Mouse (Mus musculus): ENCODE measurements around the gene Rhox1. TPM values are rescaled to one million over a fixed set of nuclear protein-coding genes. Genes with fewer than 3 reads are reported as not detected.

Gene Rhox1
- polyA plus RNA-seq, 1 experiment: not detected

GRCm38 (mm10) chrX:37168742-37169141, 53.3 kb downstream of the Rhox1 start, which contains the start of gene Akap14:
Akap14 (minus strand) TSS chrX:37168842.
- no peak for TF ChIP-seq POLR2A (IDR thresholded peaks at IDR 0.05; ENCODE audit: extremely low read depth, insufficient read depth, low read length)
- no peak for TF ChIP-seq CTCF (IDR thresholded peaks at IDR 0.05; ENCODE audit: extremely low read depth, insufficient read depth, low read length)
- H3K4me1 ChIP-seq (ENCODE audit: control insufficient read depth, insufficient read depth, low read length): no peaks in the 10 kb centered on the region
- no peak within 1 kb of the TSS for H3K27ac ChIP-seq (ENCODE audit: insufficient read depth, low read length)
- H3K4me3 ChIP-seq (ENCODE audit: insufficient read depth, low read length): no peak within 1 kb of the TSS

GRCm38 (mm10) chrX:37167085-37167484, 55.0 kb downstream of the Rhox1 start:
- H3K27ac ChIP-seq (ENCODE audit: insufficient read depth, low read length): no peak overlapping the region
- TF ChIP-seq POLR2A (IDR thresholded peaks at IDR 0.05; ENCODE audit: extremely low read depth, insufficient read depth, low read length) (no peak), CTCF (IDR thresholded peaks at IDR 0.05; ENCODE audit: extremely low read depth, insufficient read depth, low read length) (peak; percentile 54)
- H3K4me3 ChIP-seq (ENCODE audit: insufficient read depth, low read length): no peak overlapping the region
- H3K4me1 ChIP-seq (ENCODE audit: control insufficient read depth, insufficient read depth, low read length): no peaks in the 10 kb centered on the region

Other genes starting within 250 kb of the Rhox1 start
- 58.4 and 60.1 TPM in 2 replicates for gene Sept6, start 230.5 kb downstream of the Rhox1 start, polyA plus RNA-seq (2012; rRNA removed)
- not detected in 2 replicates for gene Sowahd, start 173.4 kb downstream of the Rhox1 start, polyA plus RNA-seq (2012; rRNA removed)
- 330 TPM in 2 replicates for gene Rpl39, start 136.9 kb downstream of the Rhox1 start, polyA plus RNA-seq (2012; rRNA removed)
- gene Upf3b, start 111.9 kb downstream of the Rhox1 start, polyA plus RNA-seq (2012; rRNA removed): 20.0 and 24.0 TPM in 2 replicates
- gene Nkap, start 95.5 kb downstream of the Rhox1 start, polyA plus RNA-seq (2012; rRNA removed): 4.6 and 4.8 TPM in 2 replicates
- gene Akap14, start 53.4 kb downstream of the Rhox1 start, polyA plus RNA-seq (2012; rRNA removed): 0.08 TPM in 1 of 2 replicates, not detected in the other
- gene Ndufa1, start 31.1 kb downstream of the Rhox1 start, polyA plus RNA-seq (2012; rRNA removed): 473 and 556 TPM in 2 replicates
- gene Rnf113a1, start 31.0 kb downstream of the Rhox1 start, polyA plus RNA-seq (2012; rRNA removed): 7.8 and 8.1 TPM in 2 replicates
- gene Gm9, start 11.2 kb downstream of the Rhox1 start, polyA plus RNA-seq (2012; rRNA removed): not detected in 2 replicates
- not detected in 2 replicates for gene Rhox2a, start 22.7 kb upstream of the Rhox1 start, polyA plus RNA-seq (2012; rRNA removed)
- not detected in 2 replicates for gene Rhox3a, start 27.7 kb upstream of the Rhox1 start, polyA plus RNA-seq (2012; rRNA removed)
- not detected in 2 replicates for gene Rhox4a, start 43.1 kb upstream of the Rhox1 start, polyA plus RNA-seq (2012; rRNA removed)
- gene Rhox3a2, start 157.8 kb upstream of the Rhox1 start, polyA plus RNA-seq (2012; rRNA removed): not detected in 2 replicates
- gene Rhox4a2, start 168.6 kb upstream of the Rhox1 start, polyA plus RNA-seq (2012; rRNA removed): not detected in 2 replicates
- gene Rhox2b, start 189.8 kb upstream of the Rhox1 start, polyA plus RNA-seq (2012; rRNA removed): not detected in 2 replicates
- gene Rhox4b, start 210.2 kb upstream of the Rhox1 start, polyA plus RNA-seq (2012; rRNA removed): not detected in 2 replicates
- gene Rhox2c, start 231.4 kb upstream of the Rhox1 start, polyA plus RNA-seq (2012; rRNA removed): not detected in 2 replicates
- gene Rhox3c, start 236.3 kb upstream of the Rhox1 start, polyA plus RNA-seq (2012; rRNA removed): not detected in 2 replicates

Data from cortical plate, adult 2 months (tissue).